Mouse (Mus musculus) megakaryocyte, embryonic 14.5 days (primary cell): ENCODE results near the gene Tjp1.

ENCODE experiments used
- FLI1 ChIP-seq: IDR thresholded peaks from 2 replicates; pipeline ENCODE4 v1.6.1; 2012; ENCODE audit warnings: low read length, inconsistent platforms, mixed read lengths
- GATA1 ChIP-seq: IDR thresholded peaks from 3 replicates; pipeline ENCODE4 v1.6.1; 2012; ENCODE audit warnings: mixed read lengths, low read length, inconsistent platforms, borderline replicate concordance

DNA sequence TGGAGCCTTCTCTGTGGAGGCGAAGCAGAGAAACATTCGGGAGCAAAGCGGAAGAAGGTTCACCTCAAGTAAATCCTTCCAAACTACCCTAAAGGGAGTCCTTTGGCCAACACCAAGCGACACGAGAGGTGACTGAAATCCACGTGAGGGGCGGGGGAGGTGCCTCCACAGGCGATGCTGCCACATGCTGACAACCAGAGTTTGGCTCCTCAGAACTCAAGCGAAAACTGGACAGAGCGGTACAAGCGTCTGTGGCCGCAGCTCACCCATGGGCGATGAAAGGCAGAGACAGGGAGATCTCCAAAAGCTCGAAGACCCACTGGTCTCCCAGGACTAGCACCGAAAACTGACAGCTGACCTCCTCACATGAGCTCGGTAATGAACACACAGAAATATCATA lies 244.7 kb downstream of the Tjp1 start:
- no peak for TF ChIP-seq GATA1
- no peak for TF ChIP-seq FLI1
